ENCODE assay signal across 8 mouse cellular contexts in the genomic region with DNA sequence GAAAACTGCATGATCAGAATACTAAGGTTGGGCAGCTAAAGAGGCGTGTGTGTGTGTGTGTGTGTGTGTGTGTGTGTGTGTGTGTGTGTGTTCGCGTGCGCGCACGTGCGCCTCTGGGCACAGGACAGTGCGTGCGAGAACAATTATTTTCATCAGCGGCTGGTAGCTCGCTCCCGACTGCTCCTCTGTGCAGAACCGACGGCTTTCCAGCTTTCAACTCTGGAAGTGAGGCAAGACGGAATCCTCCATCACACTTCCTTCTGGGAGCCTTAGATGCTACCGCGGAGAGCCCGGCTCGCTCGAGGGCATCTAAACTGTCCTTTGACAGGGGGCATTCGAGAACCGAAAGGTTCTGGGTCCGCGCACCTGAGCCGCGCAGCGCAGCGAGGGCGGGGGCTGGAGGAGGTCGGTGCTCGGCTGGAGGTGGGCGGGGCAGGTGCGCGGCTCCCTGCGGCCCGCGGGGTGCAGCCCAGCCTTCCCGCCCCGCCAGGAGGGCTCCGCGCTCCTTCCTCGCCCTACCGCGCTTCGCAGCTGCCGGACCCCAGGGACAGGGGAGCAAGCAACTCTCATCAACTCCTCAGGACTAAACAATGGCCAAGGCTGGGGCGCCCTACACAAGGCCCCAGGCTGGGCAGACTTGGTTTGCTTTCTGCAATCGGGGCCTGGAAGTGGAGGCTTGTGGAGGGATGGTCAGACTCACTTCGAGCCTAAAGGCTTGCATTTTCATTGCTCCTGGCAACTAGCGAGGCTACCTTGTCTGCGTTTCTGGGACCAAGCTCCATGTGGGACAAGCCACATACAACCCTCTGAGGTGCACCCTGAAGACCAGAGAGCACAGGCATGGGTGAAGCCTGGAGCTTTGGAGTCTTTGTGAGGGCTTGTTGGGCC. TPM values are rescaled to one million over a fixed set of nuclear protein-coding genes. Genes with fewer than 3 reads are reported as not detected.
DNase-seq lines count a peak whose midpoint lies in the region; ATAC-seq and TF ChIP-seq lines count a peak whose summit lies in the region.

TSS of gene Gm10837 (plus strand) at position 146 of the 888 bp plus-strand sequence.

- H3K36me3 ChIP-seq in hindbrain, embryonic 14.5 days (replicated peaks; ENCODE audit: control insufficient read depth, insufficient read depth): no peaks in the 10 kb centered on the region
- H3K36me3 ChIP-seq in midbrain, postnatal 0 days (ENCODE audit: insufficient read depth, low read length): no peaks in the 10 kb centered on the region

- intact Hi-C loops in left cerebral cortex, postnatal 4 days (cut with DNase I): no loop called here
- intact Hi-C loops in gastrocnemius, postnatal 14 days (cut with DNase I; ENCODE audit: low total_unique reads): no loop called here

- peak within 1 kb of the TSS; percentile 68 for H3K27ac ChIP-seq in hindbrain, embryonic 14.5 days
- peak within 1 kb of the TSS; percentile 8; the same call in 1 of the 2 replicates for H3K27ac ChIP-seq in midbrain, postnatal 0 days (ENCODE audit: low read depth, low read length)

- H3K9ac ChIP-seq in hindbrain, embryonic 14.5 days: peak within 1 kb of the TSS; percentile 51
- no peak within 1 kb of the TSS for H3K9ac ChIP-seq in midbrain, postnatal 0 days (replicated peaks; ENCODE audit: low read length, poor library complexity, severe bottlenecking)

- H3K4me3 ChIP-seq in hindbrain, embryonic 14.5 days (replicated peaks; ENCODE audit: low read length): peak within 1 kb of the TSS; percentile 27
- H3K4me3 ChIP-seq in midbrain, postnatal 0 days (ENCODE audit: low read depth, low read length): peak within 1 kb of the TSS; percentile 17; the same call in 1 of the 2 replicates

- H3K27me3 ChIP-seq in hindbrain, embryonic 14.5 days (ENCODE audit: control insufficient read depth, insufficient read depth, low read length): peaks cover 70% of the 10 kb centered on the region
- peaks cover 35% of the 10 kb centered on the region for H3K27me3 ChIP-seq in midbrain, postnatal 0 days (ENCODE audit: insufficient read depth, low read length)

- peak; percentile 71 for DNase-seq in left cerebral cortex, postnatal 4 days
- DNase-seq in left cerebral cortex, adult 18-20 months (ENCODE audit: low spot score in 2 of 2): no peak
- peak; percentile 69 for DNase-seq in cerebellum, postnatal 36 days
- no peak for DNase-seq in hindbrain, embryonic 14.5 days (ENCODE audit: low spot score)
- no peak for DNase-seq in midbrain, postnatal 0 days (ENCODE audit: low spot score)
- DNase-seq in urinary bladder, postnatal 10 days (ENCODE audit: low spot score): no peak
- DNase-seq in left cerebral cortex, adult 8-10 months (ENCODE audit: low spot score in 2 of 2): no peak
- no peak for DNase-seq in gastrocnemius, postnatal 14 days

- peak within 1 kb of the TSS; percentile 48 for H3K4me2 ChIP-seq in hindbrain, embryonic 14.5 days (replicated peaks)
- peak within 1 kb of the TSS; percentile 32 for H3K4me2 ChIP-seq in midbrain, postnatal 0 days (ENCODE audit: low read depth, low read length, poor library complexity, severe bottlenecking)

- WGBS in hindbrain, embryonic 14.5 days: 2% methylated on average over 49 of the region's 51 CpGs
- 3% methylated on average over 48 of the region's 51 CpGs for WGBS in midbrain, postnatal 0 days

- no peaks in the 10 kb centered on the region for H3K4me1 ChIP-seq in hindbrain, embryonic 14.5 days (replicated peaks; ENCODE audit: control insufficient read depth, insufficient read depth, low read length)
- H3K4me1 ChIP-seq in midbrain, postnatal 0 days (ENCODE audit: insufficient read depth, low read length): no peaks in the 10 kb centered on the region

- no peak for TF ChIP-seq CTCF in midbrain, postnatal 0 days (IDR thresholded peaks at IDR 0.05)

- peak; percentile 73 for ATAC-seq in hindbrain, embryonic 14.5 days (ENCODE audit: low FRiP score)
- ATAC-seq in midbrain, postnatal 0 days (ENCODE audit: low FRiP score): peak; percentile 68

- peaks cover 3% of the 10 kb centered on the region; the same call in 1 of the 2 replicates for H3K9me3 ChIP-seq in hindbrain, embryonic 14.5 days (ENCODE audit: control insufficient read depth, low read length)
- no peaks in the 10 kb centered on the region for H3K9me3 ChIP-seq in midbrain, postnatal 0 days (ENCODE audit: low read length)

RNA-seq across cellular contexts. Expression of gene Gm10837, which starts in this region (rescaled TPM):
- under 1 TPM in 1 of 2 experiments, not detected in 1; 0.40 TPM for total RNA-seq in left cerebral cortex, postnatal 4 days (2021)
- total RNA-seq in left cerebral cortex, adult 18-20 months (2021): not detected
- polyA plus RNA-seq in hindbrain, embryonic 14.5 days (2014; fragmentation: Nextera tagmentation; extraction: Ambion mirVana): 0.31 and 0.95 TPM in 2 replicates
- 0.19 and 0.38 TPM in 2 replicates for total RNA-seq in midbrain, postnatal 0 days (2014; rRNA removed)
- polyA plus RNA-seq in midbrain, postnatal 0 days (2015; fragmentation: Nextera tagmentation; extraction: Ambion mirVana): 0.21 and 0.32 TPM in 2 replicates
- not detected for total RNA-seq in left cerebral cortex, adult 8-10 months (2022)
- not detected for total RNA-seq in gastrocnemius, postnatal 14 days (2021)

Comparison
In these comparisons a context has a peak if more than half of its experiments do, and no peak if none do; other contexts are left out.
1. Peak in DNase-seq in left cerebral cortex, postnatal 4 days; RNA of the gene not detected or under 1 TPM.
2. Peak in ATAC-seq, H3K4me3 ChIP-seq, H3K27ac ChIP-seq, H3K9ac ChIP-seq and H3K4me2 ChIP-seq in hindbrain, embryonic 14.5 days; RNA of the gene not detected or under 1 TPM.
3. Peak in ATAC-seq, H3K4me3 ChIP-seq, H3K27ac ChIP-seq and H3K4me2 ChIP-seq in midbrain, postnatal 0 days; RNA of the gene not detected or under 1 TPM.
4. DNase-seq: peak in cerebellum, postnatal 36 days (2 of 2); none in left cerebral cortex, adult 18-20 months (0 of 2), hindbrain, embryonic 14.5 days (single experiment), midbrain, postnatal 0 days (single experiment), urinary bladder, postnatal 10 days (single experiment), left cerebral cortex, adult 8-10 months (0 of 2) and gastrocnemius, postnatal 14 days (single experiment).